Mouse (Mus musculus): Measurements from ENCODE around the gene Gpr15. TPM values are rescaled to one million over a fixed set of nuclear protein-coding genes. Genes with fewer than 3 reads are reported as not detected.

The Gpr15 gene
- polyA plus RNA-seq, 1 experiment from 2014 or later, result not detected

DNA sequence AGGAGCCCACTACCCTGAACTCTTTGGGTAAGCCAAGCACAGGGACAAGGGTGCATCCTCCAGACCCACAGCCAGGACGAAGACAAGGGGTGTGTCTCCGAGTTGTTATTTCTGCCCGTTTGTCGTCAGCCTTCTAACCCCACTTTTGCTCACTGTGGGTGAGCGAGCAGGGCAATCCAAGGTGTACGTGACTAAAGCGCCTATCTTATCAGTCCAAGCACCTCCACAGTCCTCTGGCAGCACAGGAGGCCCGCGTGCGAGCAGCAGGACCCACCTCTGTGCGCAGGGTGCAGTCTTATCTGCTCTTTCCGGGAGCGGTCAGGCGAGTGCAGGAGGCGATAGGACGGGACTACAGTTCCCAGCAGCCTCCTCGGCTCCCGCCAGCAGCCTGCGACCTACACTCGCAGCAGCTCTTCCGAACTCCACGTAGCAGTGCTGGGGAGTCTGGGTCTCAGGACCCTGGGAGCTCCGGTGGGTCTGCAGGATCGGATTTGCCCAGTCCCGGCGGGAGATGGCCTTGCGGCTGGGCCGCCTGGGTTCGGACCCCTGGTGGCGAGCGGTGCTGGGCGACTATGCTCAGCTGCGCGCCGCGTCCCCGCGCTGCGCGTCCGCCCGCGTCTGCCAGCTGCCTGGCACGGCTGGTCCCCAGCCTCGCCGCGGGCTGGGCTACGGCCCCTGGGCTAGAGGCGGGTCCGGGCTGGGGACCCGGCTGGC, 48.8 kb downstream of the Gpr15 start, which contains the start of gene Cpox:
TSS of gene Cpox (plus strand) at position 376 of the 714 bp plus-strand sequence.
- under 1% methylated on average over 47 of the region's 51 CpGs for WGBS

DNA sequence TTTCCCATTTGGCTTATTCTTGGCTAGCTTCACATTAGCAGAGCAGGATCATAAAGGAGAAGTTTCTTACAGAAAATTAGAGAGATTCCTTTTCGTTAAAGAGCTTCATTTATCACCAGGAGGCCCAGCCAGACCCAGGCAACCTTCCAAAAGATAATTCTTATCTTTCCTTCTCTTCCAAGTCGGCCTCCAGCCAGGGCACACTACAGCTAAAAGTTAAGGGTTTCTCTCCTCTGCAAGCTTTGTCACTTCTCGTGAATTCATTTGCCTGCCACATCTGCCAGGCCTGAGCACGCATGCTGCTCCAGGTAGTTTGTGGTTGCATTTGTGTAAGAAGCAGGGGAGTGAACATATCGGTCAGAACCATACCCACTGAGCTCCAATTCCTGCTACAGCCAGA, 49.6 kb downstream of the Gpr15 start:
- H3K9ac ChIP-seq (ENCODE audit: low read length), result no peak overlapping the region
- no peak overlapping the region for H3K27ac ChIP-seq (ENCODE audit: low read depth, low read length)
- ATAC-seq (ENCODE audit: low FRiP score), result no peak
- WGBS, result 67% methylated on average over 5 of the region's 5 CpGs
- 0 out of 2 replicates have a peak overlapping the region, but pooled peaks have one; percentile 84 for H3K4me2 ChIP-seq
- H3K9me3 ChIP-seq (ENCODE audit: control insufficient read depth, low read length), result no peaks in the 10 kb centered on the region
- H3K36me3 ChIP-seq (ENCODE audit: control insufficient read depth, insufficient read depth, low read length), result 0 out of 2 replicates have a peak, but pooled peaks cover 3% of the 10 kb centered on the region
- H3K4me3 ChIP-seq (ENCODE audit: low read depth, low read length), result no peak overlapping the region
- peak; percentile 79 for DNase-seq (ENCODE audit: low spot score, missing footprints)
- H3K4me1 ChIP-seq (ENCODE audit: control insufficient read depth, insufficient read depth, low read length), result peaks cover 2% of the 10 kb centered on the region; the same call in 1 of the 2 replicates
- no peaks in the 10 kb centered on the region for H3K27me3 ChIP-seq (ENCODE audit: control insufficient read depth, insufficient read depth, low read length)

More for the DNA sequence above, 48.8 kb downstream of the Gpr15 start, which contains the start of gene Cpox:
- peaks cover 6% of the 10 kb centered on the region; the same call in 1 of the 2 replicates for H3K36me3 ChIP-seq (ENCODE audit: control insufficient read depth, insufficient read depth, low read length)
- no peak within 1 kb of the TSS for H3K27ac ChIP-seq (ENCODE audit: low read depth, low read length)
- DNase-seq (ENCODE audit: low spot score, missing footprints) (peak; percentile 97), ATAC-seq (ENCODE audit: low FRiP score) (peak; percentile 99)
- no peaks in the 10 kb centered on the region for H3K9me3 ChIP-seq (ENCODE audit: control insufficient read depth, low read length)
- H3K9ac ChIP-seq (ENCODE audit: low read length), result peak within 1 kb of the TSS; percentile 79
- H3K4me1 ChIP-seq (ENCODE audit: control insufficient read depth, insufficient read depth, low read length), result peaks cover 2% of the 10 kb centered on the region; the same call in 1 of the 2 replicates
- no peaks in the 10 kb centered on the region for H3K27me3 ChIP-seq (ENCODE audit: control insufficient read depth, insufficient read depth, low read length)
- H3K4me3 ChIP-seq (ENCODE audit: low read depth, low read length), result peak within 1 kb of the TSS; percentile 86
- peak within 1 kb of the TSS; percentile 84 for H3K4me2 ChIP-seq

DNA sequence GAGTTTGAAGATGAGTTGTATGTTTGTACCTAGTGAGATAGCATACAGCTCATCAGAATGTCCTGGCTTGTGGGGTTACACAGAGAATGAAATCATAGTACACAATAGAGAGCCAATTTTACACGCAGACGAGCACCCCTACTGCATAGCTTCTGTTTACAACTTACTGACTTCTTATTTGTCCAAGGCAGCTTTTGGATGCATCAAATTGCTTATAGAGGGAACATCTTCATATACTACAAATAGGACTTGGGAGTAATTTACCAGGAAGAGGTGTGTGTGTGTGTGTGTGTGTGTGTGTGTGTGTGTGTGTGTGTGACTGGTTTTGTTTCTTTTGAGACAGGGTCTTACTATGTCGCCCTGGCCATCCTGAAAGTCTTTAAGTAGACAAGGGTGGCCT, 50.3 kb downstream of the Gpr15 start:
- no peak overlapping the region for H3K9ac ChIP-seq (ENCODE audit: low read length)
- peaks cover 2% of the 10 kb centered on the region; the same call in 1 of the 2 replicates for H3K4me1 ChIP-seq (ENCODE audit: control insufficient read depth, insufficient read depth, low read length)
- no peaks in the 10 kb centered on the region for H3K27me3 ChIP-seq (ENCODE audit: control insufficient read depth, insufficient read depth, low read length)
- H3K36me3 ChIP-seq (ENCODE audit: control insufficient read depth, insufficient read depth, low read length), result no peaks in the 10 kb centered on the region
- no peak overlapping the region for H3K27ac ChIP-seq (ENCODE audit: low read depth, low read length)
- WGBS, result 84% methylated on average over 3 of the region's 3 CpGs
- DNase-seq (ENCODE audit: low spot score, missing footprints) (no peak), ATAC-seq (ENCODE audit: low FRiP score) (no peak)
- no peak overlapping the region for H3K4me3 ChIP-seq (ENCODE audit: low read depth, low read length)
- no peak overlapping the region for H3K4me2 ChIP-seq
- H3K9me3 ChIP-seq (ENCODE audit: control insufficient read depth, low read length), result no peaks in the 10 kb centered on the region

Small RNA genes within 50 kb of the gene (microRNA-seq; reads per million reads assigned to microRNA genes)
- not detected for gene Gm27564

Other genes with a start within 250 kb of the Gpr15 start
- 10.4 and 11.8 TPM in 2 replicates for gene St3gal6, start 194.8 kb downstream of the Gpr15 start, polyA plus RNA-seq (2014; fragmentation: Nextera tagmentation; extraction: Ambion mirVana)
- gene Gm813, start 102.1 kb downstream of the Gpr15 start, polyA plus RNA-seq (2014; fragmentation: Nextera tagmentation; extraction: Ambion mirVana), result not detected in 2 replicates
- gene E330017A01Rik, start 80.3 kb downstream of the Gpr15 start, polyA plus RNA-seq (2014; fragmentation: Nextera tagmentation; extraction: Ambion mirVana), result not detected in 2 replicates
- gene Cpox, start 48.8 kb downstream of the Gpr15 start, polyA plus RNA-seq (2014; fragmentation: Nextera tagmentation; extraction: Ambion mirVana), result 16.7 and 17.6 TPM in 2 replicates
- gene Cldnd1, start 8.8 kb upstream of the Gpr15 start, polyA plus RNA-seq (2014; fragmentation: Nextera tagmentation; extraction: Ambion mirVana), result 125 and 137 TPM in 2 replicates
- not detected in 2 replicates for gene Olfr172, start 44.1 kb upstream of the Gpr15 start, polyA plus RNA-seq (2014; fragmentation: Nextera tagmentation; extraction: Ambion mirVana)
- not detected in 2 replicates for gene Olfr173, start 81.2 kb upstream of the Gpr15 start, polyA plus RNA-seq (2014; fragmentation: Nextera tagmentation; extraction: Ambion mirVana)
- not detected in 2 replicates for gene Olfr175-ps1, start 107.7 kb upstream of the Gpr15 start, polyA plus RNA-seq (2014; fragmentation: Nextera tagmentation; extraction: Ambion mirVana)
- not detected in 2 replicates for gene Olfr177, start 155.7 kb upstream of the Gpr15 start, polyA plus RNA-seq (2014; fragmentation: Nextera tagmentation; extraction: Ambion mirVana)
- gene Olfr178, start 173.0 kb upstream of the Gpr15 start, polyA plus RNA-seq (2014; fragmentation: Nextera tagmentation; extraction: Ambion mirVana), result not detected in 2 replicates
- not detected in 2 replicates for gene Olfr181, start 209.7 kb upstream of the Gpr15 start, polyA plus RNA-seq (2014; fragmentation: Nextera tagmentation; extraction: Ambion mirVana)
- not detected in 2 replicates for gene Olfr180, start 210.3 kb upstream of the Gpr15 start, polyA plus RNA-seq (2014; fragmentation: Nextera tagmentation; extraction: Ambion mirVana)